Mouse (Mus musculus) left cerebral cortex, adult 18-20 months (tissue): ENCODE data around the gene Stam. TPM values are rescaled to one million over a fixed set of nuclear protein-coding genes. Genes with fewer than 3 reads are reported as not detected.
"Not testable (repeated sequence)": the region's sequence is repeated elsewhere in the genome, so short reads cannot be mapped to it uniquely, and the experiment has no call there.

Experiments used
- DNase-seq, 2 experiments: peaks; one replicate each; pipeline ENCODE4 v3.0.0; 2021 to 2022; ENCODE audit warnings: low spot score in 2 of 2, mixed read lengths in 1 of 2
- long read RNA-seq, 2 experiments: library from polyadenylated mRNA; stranded (forward); transcript quantifications; one replicate each; pipeline ENCODE4 v2.0.0; 2021
- total RNA-seq, 2 experiments: library from RNA; stranded (reverse); gene quantifications; 2 replicates each; pipeline ENCODE4 v1.2.3; 2021

Stam gene
- 10 to 100 TPM; 92.2 to 92.6 TPM for total RNA-seq
- long read RNA-seq, experiment 1, full-length matches to known transcripts: 16 of 24 reads
- long read RNA-seq, experiment 1, partial matches to known transcripts: 6 of 24 reads
- long read RNA-seq, experiment 1, other reads (novel, unspliced or antisense): 2 of 24 reads
- long read RNA-seq, experiment 2, full-length matches to known transcripts: 8 of 19 reads
- long read RNA-seq, experiment 2, partial matches to known transcripts: 10 of 19 reads
- long read RNA-seq, experiment 2, other reads (novel, unspliced or antisense): 1 of 19 reads

- peak; percentile 90 for DNase-seq
Measured at GRCm38 (mm10) chr2:14073362-14074220, at the start of gene Stam. Gene Stam, plus strand, starts transcription at chr2:14074098.

- DNase-seq: no peak
Measured at GRCm38 (mm10) chr2:14041249-14041648, 32.6 kb upstream of the Stam start.

- no peak for DNase-seq
Measured at GRCm38 (mm10) chr2:14043011-14043410, 30.9 kb upstream of the Stam start.

- DNase-seq: no peak
Measured at GRCm38 (mm10) chr2:14043577-14044170, 30.2 kb upstream of the Stam start.

GRCm38 (mm10) chr2:14048381-14048780, 25.5 kb upstream of the Stam start:
- peak; percentile 68 to 80 for DNase-seq

GRCm38 (mm10) chr2:14048808-14049207, 25.1 kb upstream of the Stam start:
- DNase-seq: no peak

- DNase-seq: no peak
Measured at GRCm38 (mm10) chr2:14053618-14054017, 20.3 kb upstream of the Stam start.

GRCm38 (mm10) chr2:14054163-14054562, 19.7 kb upstream of the Stam start:
- DNase-seq: no peak

- no peak for DNase-seq
Measured at GRCm38 (mm10) chr2:14054716-14055115, 19.2 kb upstream of the Stam start.

- peak; percentile 43 to 52 for DNase-seq
Measured at GRCm38 (mm10) chr2:14055168-14055565, 18.7 kb upstream of the Stam start.

- peak; percentile 68 to 80 for DNase-seq
Measured at GRCm38 (mm10) chr2:14055566-14056331, 18.1 kb upstream of the Stam start, which contains the start of gene Hacd1. Gene Hacd1, minus strand, starts transcription at chr2:14056135.

GRCm38 (mm10) chr2:14065704-14066650, 7.9 kb upstream of the Stam start:
- DNase-seq: no peak

- DNase-seq: no peak
Measured at GRCm38 (mm10) chr2:14069027-14069426, 4.9 kb upstream of the Stam start.

GRCm38 (mm10) chr2:14070466-14070865, 3.4 kb upstream of the Stam start:
- DNase-seq: no peak

- DNase-seq: no peak
Measured at GRCm38 (mm10) chr2:14073008-14073361, 913 bp upstream of the Stam start.

- DNase-seq: peak in 1 of 2 experiments; percentile 14
Measured at GRCm38 (mm10) chr2:14074221-14074901, 463 bp downstream of the Stam start.

GRCm38 (mm10) chr2:14078527-14078926, 4.6 kb downstream of the Stam start:
- not testable (repeated sequence) for DNase-seq

GRCm38 (mm10) chr2:14100533-14100932, 26.6 kb downstream of the Stam start:
- DNase-seq: no peak

- DNase-seq: no peak
Measured at GRCm38 (mm10) chr2:14102603-14103002, 28.7 kb downstream of the Stam start.
